Mouse (Mus musculus): ENCODE results near the gene Lpp. TPM values are rescaled to one million over a fixed set of nuclear protein-coding genes. Genes with fewer than 3 reads are reported as not detected.

The Lpp gene
- total RNA-seq, 2 experiments from 2014 or later, result 6.9 to 7.5 TPM

DNA sequence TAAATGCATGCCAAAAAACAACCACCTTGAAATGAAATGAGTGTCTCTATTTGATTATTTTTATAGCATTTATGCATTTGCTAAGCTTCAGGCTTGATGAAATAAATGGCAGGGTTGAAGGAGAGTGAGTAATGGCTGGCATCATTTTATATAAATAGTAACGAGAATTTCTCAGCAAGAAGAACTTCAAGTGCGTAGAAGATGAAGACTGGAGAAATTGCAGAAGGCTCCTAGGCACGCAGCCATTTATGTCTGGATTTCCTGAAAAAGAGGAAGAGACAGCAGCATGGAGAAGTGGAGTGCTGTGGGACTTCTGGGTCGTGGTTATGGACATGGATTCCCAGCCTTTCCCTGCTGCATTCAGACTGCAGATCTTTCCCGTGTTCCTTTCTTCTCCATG lies 259.7 kb downstream of the Lpp start:
- no peak for TF ChIP-seq CTCF (IDR thresholded peaks at IDR 0.05)
- intact Hi-C loops (cut with DNase I), result no loop called here
- no peak for DNase-seq (ENCODE audit: extremely low spot score in 1 of 2, low spot score in 2 of 2)
- Histone ChIP-seq H3K27ac (no peak overlapping the region), H3K4me3 (no peak overlapping the region)

DNA sequence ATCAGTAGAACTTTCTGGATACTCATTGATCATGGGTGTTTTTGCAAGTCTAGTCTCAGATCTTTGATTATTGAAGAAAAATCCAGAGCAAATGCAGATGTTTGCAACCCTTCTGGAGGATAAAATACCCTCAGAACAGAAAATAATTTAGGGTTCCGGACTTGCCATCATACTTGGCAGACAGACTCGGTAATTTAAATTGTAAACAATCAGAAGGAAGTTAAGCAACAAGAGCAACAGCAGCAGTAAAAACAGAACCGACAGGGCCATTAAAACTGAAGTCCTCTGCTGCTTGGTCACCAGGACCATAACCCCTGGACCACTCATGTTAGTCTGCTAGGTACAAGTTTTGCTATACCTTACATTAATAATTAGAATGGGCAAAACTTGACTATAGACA lies 261.8 kb downstream of the Lpp start:
- intact Hi-C loops (cut with DNase I), result no loop called here
- Histone ChIP-seq H3K27ac (no peak overlapping the region), H3K4me3 (no peak overlapping the region)
- DNase-seq (ENCODE audit: extremely low spot score in 1 of 2, low spot score in 2 of 2), result no peak
- TF ChIP-seq CTCF (IDR thresholded peaks at IDR 0.05), result no peak

DNA sequence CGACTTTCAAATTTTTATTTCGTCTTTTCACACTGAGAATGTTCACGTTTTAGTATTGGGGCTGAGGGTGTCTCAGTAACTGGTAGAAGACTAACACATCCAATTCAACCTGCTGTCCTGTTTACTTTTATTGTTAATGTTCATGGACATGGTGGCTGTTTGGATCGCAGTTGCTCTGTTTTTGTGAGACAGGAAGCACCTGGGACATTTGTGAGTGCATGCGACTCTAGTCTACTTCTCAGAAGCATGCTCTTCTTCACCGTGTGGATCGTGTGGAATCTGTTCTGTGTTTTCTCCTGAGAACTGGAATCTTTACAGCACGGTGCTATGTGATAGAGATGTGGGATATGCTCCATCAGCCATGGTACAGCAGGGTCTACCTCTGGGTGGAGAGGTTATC lies 262.7 kb downstream of the Lpp start:
- no peak for TF ChIP-seq CTCF (IDR thresholded peaks at IDR 0.05)
- no peak overlapping the region for H3K4me3 ChIP-seq
- intact Hi-C loops (cut with DNase I), result no loop called here
- H3K27ac ChIP-seq, result no peak overlapping the region; the same call in 1 of the 2 replicates
- no peak for DNase-seq (ENCODE audit: extremely low spot score in 1 of 2, low spot score in 2 of 2)

DNA sequence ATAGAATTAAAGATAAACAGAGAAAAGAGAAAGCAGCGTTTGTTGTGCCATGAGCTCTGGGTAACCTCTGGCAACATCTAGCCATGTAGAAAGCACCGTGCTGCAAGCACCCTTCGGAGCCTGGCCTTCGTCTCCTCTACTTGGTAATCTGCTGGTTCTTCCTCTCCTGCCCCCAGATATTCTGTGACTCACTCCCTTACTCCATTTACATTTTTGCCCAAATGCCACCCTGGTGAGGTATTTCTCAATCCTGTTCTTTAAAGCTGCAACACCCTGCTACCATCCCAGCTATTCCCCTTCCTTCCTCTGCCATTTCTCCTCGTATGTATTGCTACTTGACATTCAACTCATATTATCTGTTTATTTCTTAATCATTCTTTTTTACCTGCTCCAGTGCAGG lies 263.4 kb downstream of the Lpp start:
- DNase-seq (ENCODE audit: extremely low spot score in 1 of 2, low spot score in 2 of 2), result no peak
- no peak for TF ChIP-seq CTCF (IDR thresholded peaks at IDR 0.05)
- intact Hi-C loops (cut with DNase I), result no loop called here
- Histone ChIP-seq H3K27ac (peak overlapping the region; percentile 28; the same call in 1 of the 2 replicates), H3K4me3 (no peak overlapping the region)

GRCm38 (mm10) chr16:24659049-24659448 lies 265.7 kb downstream of the Lpp start:
- intact Hi-C loops (cut with DNase I), result no loop called here
- no peak for TF ChIP-seq CTCF (IDR thresholded peaks at IDR 0.05)
- Histone ChIP-seq H3K27ac (no peak overlapping the region), H3K4me3 (no peak overlapping the region)
- DNase-seq (ENCODE audit: extremely low spot score in 1 of 2, low spot score in 2 of 2), result no peak

DNA sequence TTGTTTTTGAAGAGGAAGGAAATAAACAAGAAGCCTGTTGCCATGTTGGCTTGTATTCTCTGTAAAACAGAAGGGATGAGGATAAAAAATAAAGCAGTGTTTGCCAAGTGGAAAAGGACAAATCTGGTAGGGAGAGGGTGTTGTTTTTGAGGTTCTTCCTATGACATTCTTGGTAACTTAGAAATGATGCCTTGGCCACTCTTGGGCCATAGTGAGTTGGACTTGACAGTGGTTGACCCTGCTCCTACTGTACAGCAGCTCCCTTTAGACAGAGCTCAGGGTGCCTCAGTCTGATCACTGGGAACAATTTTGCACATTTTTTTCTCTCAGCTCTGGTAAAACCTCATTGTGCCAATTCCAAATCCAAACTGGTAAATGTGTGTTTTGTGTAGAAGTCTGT lies 270.8 kb downstream of the Lpp start:
- intact Hi-C loops (cut with DNase I), result no loop called here
- TF ChIP-seq CTCF (IDR thresholded peaks at IDR 0.05), result no peak
- no peak overlapping the region for H3K27ac ChIP-seq
- H3K4me3 ChIP-seq, result no peak overlapping the region
- no peak for DNase-seq (ENCODE audit: extremely low spot score in 1 of 2, low spot score in 2 of 2)

DNA sequence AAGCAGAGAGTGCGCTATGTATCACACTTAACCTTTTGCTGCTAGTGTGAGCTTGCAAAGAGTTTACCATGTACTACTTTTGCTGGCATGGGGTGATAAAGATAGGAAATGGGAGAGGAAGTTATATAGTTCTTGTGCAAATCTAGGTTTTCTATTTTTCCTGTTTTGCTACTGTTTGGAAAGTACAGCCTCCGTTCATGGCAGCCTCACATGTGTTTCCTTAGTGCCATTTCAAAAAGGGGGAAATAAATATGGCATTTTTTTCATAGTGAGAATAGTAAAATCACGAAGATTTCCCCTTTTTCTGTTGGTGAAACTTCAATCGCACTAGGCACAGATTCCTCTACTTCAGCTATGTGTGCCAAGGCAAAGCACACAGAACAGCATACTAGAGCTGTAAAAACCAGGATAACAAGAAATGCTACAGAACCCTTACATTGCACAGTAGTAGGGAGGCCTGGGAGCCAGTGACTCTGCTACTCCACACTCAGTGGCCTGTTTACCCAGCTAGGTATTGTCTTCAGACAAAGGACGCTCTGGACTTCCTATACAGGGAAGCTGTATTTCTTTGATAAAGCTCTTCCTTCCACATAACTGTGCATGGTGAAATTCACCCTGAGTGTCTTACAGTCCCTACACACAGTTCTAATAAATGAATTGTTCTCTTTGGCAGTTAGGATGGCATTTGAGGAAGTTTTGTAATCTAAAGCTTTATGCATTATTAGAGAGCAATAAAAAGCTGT lies 276.6 kb downstream of the Lpp start:
- no peak overlapping the region for H3K27ac ChIP-seq
- intact Hi-C loops (cut with DNase I), result no loop called here
- TF ChIP-seq CTCF (IDR thresholded peaks at IDR 0.05), result no peak
- H3K4me3 ChIP-seq, result no peak overlapping the region
- DNase-seq (ENCODE audit: extremely low spot score in 1 of 2, low spot score in 2 of 2), result no peak

GRCm38 (mm10) chr16:24678942-24679341 lies 285.6 kb downstream of the Lpp start:
- no peak for TF ChIP-seq CTCF (IDR thresholded peaks at IDR 0.05)
- no peak overlapping the region for H3K4me3 ChIP-seq
- intact Hi-C loops (cut with DNase I), result no loop called here
- no peak overlapping the region for H3K27ac ChIP-seq
- DNase-seq (ENCODE audit: extremely low spot score in 1 of 2, low spot score in 2 of 2), result no peak

DNA sequence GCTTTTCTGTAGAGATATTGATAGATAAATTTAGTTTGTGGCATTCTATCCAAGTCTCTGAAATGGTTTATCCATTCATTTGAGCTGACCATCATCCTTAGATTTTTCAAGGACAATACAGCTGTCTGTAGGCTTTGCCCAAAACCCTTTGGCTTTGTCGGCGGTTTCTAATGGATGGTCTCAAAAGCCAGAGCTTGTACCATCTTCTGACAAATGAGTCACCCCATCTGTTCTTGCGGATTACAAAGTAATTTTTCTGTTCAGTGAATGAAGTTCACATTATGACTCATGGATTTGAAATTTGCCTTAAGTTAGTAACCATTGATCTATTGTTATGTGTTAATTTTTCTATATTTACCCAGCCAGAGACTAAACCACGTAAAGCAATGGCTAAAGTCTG lies 301.8 kb downstream of the Lpp start:
- Histone ChIP-seq H3K4me3 (no peak overlapping the region), H3K27ac (no peak overlapping the region)
- TF ChIP-seq CTCF (IDR thresholded peaks at IDR 0.05), result no peak
- DNase-seq (ENCODE audit: extremely low spot score in 1 of 2, low spot score in 2 of 2), result no peak
- intact Hi-C loops (cut with DNase I), result no loop called here

GRCm38 (mm10) chr16:24704215-24704614 lies 310.9 kb downstream of the Lpp start:
- intact Hi-C loops (cut with DNase I), result no loop called here

GRCm38 (mm10) chr16:24723641-24724040 lies 330.3 kb downstream of the Lpp start:
- intact Hi-C loops (cut with DNase I), result loop anchor here (10.0 kb wide), 1 partner anchor 1211 kb away; no protein-coding TSS in a partner anchor
- no peak overlapping the region for H3K4me3 ChIP-seq
- TF ChIP-seq CTCF (IDR thresholded peaks at IDR 0.05), result no peak
- H3K27ac ChIP-seq, result no peak overlapping the region
- no peak for DNase-seq (ENCODE audit: extremely low spot score in 1 of 2, low spot score in 2 of 2)

More at GRCm38 (mm10) chr16:24704215-24704614, 310.9 kb downstream of the Lpp start:
- no peak for DNase-seq (ENCODE audit: extremely low spot score in 1 of 2, low spot score in 2 of 2)
- no peak for TF ChIP-seq CTCF (IDR thresholded peaks at IDR 0.05)
- no peak overlapping the region for H3K4me3 ChIP-seq
- H3K27ac ChIP-seq, result no peak overlapping the region

GRCm38 (mm10) chr16:24732751-24733150 lies 339.4 kb downstream of the Lpp start:
- DNase-seq (ENCODE audit: extremely low spot score in 1 of 2, low spot score in 2 of 2), result no peak
- Histone ChIP-seq H3K27ac (no peak overlapping the region), H3K4me3 (no peak overlapping the region)
- TF ChIP-seq CTCF (IDR thresholded peaks at IDR 0.05), result no peak
- intact Hi-C loops (cut with DNase I), result no loop called here

- TF ChIP-seq CTCF (IDR thresholded peaks at IDR 0.05), result no peak
- no peak for DNase-seq (ENCODE audit: extremely low spot score in 1 of 2, low spot score in 2 of 2)
- Histone ChIP-seq H3K27ac (no peak overlapping the region), H3K4me3 (no peak overlapping the region)
- intact Hi-C loops (cut with DNase I), result no loop called here
Measured at GRCm38 (mm10) chr16:24733321-24733720, 340.0 kb downstream of the Lpp start.

Data from left cerebral cortex, adult 2 months (tissue).